Mouse (Mus musculus): ENCODE measurements around the gene Qsox2.

- TF ChIP-seq CTCF (IDR thresholded peaks at IDR 0.05; ENCODE audit: borderline replicate concordance, control insufficient read depth, extremely low read depth, insufficient read depth, low read length, poor library complexity) (no peak), POLR2A (IDR thresholded peaks at IDR 0.05; ENCODE audit: control insufficient read depth, extremely low read depth, insufficient read depth, low read length, poor library complexity) (no peak)
These were observed 22.8 kb downstream of the Qsox2 start for GRCm38 (mm10) chr2:26214526-26214925.
